Mouse (Mus musculus) lung, postnatal 0 days (tissue): ENCODE results near the gene Gemin5.
A peak's percentile ranks its signal among the peaks of the same experiment; 100 is the strongest.

Experiments
- CTCF ChIP-seq: IDR thresholded peaks from 2 replicates; pipeline ENCODE4 v1.5.1; 2016; ENCODE audit warnings: antibody characterized with exemption, mild to moderate bottlenecking
- EP300 ChIP-seq: IDR thresholded peaks from 2 replicates; pipeline ENCODE4 v1.6.1; 2016; ENCODE audit warnings: antibody characterized with exemption, mild to moderate bottlenecking, control low read depth

GRCm38 (mm10) chr11:58126397-58127160 lies 41.8 kb downstream of the Gemin5 start:
- TF ChIP-seq CTCF (peak; percentile 32), EP300 (no peak)
